Mouse (Mus musculus) spleen, adult 12 weeks (tissue): Measurements from ENCODE around the gene Rbbp7.

ENCODE experiments used
- DNase-seq: peaks from one replicate; pipeline ENCODE4 v3.0.0; 2022; ENCODE audit warnings: low spot score

The Rbbp7 gene

DNA sequence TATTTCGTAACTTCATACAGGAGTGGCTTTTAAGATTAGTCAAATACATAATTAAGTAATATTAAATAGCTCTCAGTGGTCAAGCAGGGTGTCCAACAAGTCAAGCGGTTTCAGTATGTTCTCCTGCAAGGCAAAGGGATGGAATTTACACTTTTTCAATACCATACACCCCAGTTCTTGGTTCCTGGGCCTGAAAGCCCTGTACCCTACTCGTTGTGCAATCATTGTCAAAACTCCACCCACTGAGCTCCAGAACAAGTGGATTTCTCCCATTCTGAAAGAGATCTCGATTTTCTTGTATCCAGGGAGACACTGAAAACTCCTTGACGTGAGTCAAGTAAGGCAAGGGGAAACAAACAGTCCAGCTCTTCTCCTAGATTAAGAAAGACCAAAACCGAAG lies 67.8 kb downstream of the Rbbp7 start:
- DNase-seq: no peak
